Mouse (Mus musculus): ENCODE data around the gene Olfr323.

DNA sequence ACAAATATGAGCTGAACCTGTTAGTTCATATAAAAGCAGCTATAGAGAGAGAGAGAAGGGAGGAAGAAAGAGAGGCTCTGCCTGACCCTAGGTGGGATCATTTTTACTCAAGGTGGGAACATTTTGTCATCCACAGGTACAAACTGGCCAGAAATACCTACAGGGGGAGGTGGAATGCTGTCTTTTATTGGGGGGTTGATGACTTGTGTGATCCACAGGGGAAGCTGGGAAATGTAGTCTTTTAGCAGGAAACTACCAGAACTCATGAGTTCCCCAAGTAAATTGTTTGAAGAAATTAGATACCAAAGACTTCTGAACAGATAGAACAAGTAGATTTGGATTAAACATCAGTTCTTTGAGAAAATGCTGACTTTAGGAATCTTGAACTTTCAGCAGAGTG, 28.2 kb downstream of the Olfr323 start:
- TF ChIP-seq CTCF (IDR thresholded peaks at IDR 0.05; ENCODE audit: low read depth) (no peak), EP300 (IDR thresholded peaks at IDR 0.05; ENCODE audit: low read depth) (no peak)

Data from heart, postnatal 0 days (tissue).